Mouse (Mus musculus): ENCODE results near the gene Olfr1370. TPM values are rescaled to one million over a fixed set of nuclear protein-coding genes. Genes with fewer than 3 reads are reported as not detected.
A peak's percentile ranks its signal among the peaks of the same experiment; 100 is the strongest.

Gene Olfr1370
- total and polyA plus RNA-seq, 2 experiments from 2014 or later = not detected

DNA sequence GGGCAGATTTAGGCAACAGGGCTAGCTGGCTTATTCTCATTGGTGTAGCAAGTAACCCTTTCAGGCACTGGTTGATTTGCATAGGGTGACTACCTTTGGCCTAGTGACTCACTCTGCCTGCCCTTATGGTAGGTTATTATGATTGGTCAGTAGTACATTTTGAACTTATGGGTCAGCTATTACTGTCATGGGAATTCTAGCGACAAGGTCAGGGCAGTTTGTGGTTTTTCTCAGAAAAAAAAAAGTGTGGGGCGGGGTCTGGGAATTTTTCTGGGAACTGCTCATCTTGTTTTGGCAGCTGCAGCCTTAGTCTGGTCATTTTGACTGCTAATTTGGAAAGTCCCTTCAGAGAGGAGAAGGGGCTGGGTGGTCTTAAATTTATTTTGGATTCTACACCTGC is 8.7 kb downstream of the Olfr1370 start:
- ATAC-seq (ENCODE audit: insufficient read depth, low read depth) (no peak), DNase-seq (ENCODE audit: low spot score) (no peak)
- 71% methylated on average over 2 of the region's 2 CpGs for WGBS
- Histone ChIP-seq H3K36me3 (replicated peaks; ENCODE audit: control insufficient read depth, insufficient read depth, low read length) (no peaks in the 10 kb centered on the region), H3K27ac (ENCODE audit: low read depth) (no peak overlapping the region), H3K9me3 (replicated peaks; ENCODE audit: control insufficient read depth, low read length) (no peaks in the 10 kb centered on the region), H3K4me2 (ENCODE audit: low read depth, low read length) (no peak overlapping the region), H3K4me3 (ENCODE audit: low read depth, low read length) (no peak overlapping the region), H3K9ac (replicated peaks; ENCODE audit: low read depth, low read length) (no peak overlapping the region), H3K4me1 (ENCODE audit: control insufficient read depth, insufficient read depth) (no peaks in the 10 kb centered on the region), H3K27me3 (ENCODE audit: control insufficient read depth, insufficient read depth, low read length) (no peaks in the 10 kb centered on the region)
- TF ChIP-seq EP300 (IDR thresholded peaks at IDR 0.05; ENCODE audit: low read depth) (no peak), CTCF (IDR thresholded peaks at IDR 0.05; ENCODE audit: low read depth) (no peak)

DNA sequence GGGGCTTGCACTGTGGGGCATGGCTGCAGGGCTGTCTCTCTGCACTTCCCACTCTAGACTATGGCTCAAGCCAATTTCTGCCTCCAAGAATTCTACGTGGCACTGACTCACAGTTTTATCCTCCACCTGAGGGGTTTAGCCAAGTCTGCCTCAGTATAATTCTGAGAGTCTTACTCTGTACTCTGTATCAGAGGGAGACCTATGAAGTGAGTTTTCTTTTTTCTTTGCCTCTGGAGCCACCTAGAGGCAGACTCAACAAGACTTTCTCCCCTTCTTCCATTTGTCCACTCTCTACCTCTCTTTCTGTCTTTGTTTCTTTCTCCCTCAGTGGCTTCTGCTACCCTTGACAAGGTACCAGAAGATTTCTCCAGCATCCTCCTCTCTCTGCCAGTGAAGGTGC is 24.6 kb downstream of the Olfr1370 start:
- ATAC-seq (ENCODE audit: insufficient read depth, low read depth) (no peak), DNase-seq (ENCODE audit: low spot score) (no peak)
- Histone ChIP-seq H3K27ac (ENCODE audit: low read depth) (no peak overlapping the region), H3K4me2 (ENCODE audit: low read depth, low read length) (no peak overlapping the region), H3K4me1 (ENCODE audit: control insufficient read depth, insufficient read depth) (no peaks in the 10 kb centered on the region), H3K9ac (replicated peaks; ENCODE audit: low read depth, low read length) (no peak overlapping the region), H3K9me3 (replicated peaks; ENCODE audit: control insufficient read depth, low read length) (no peaks in the 10 kb centered on the region), H3K36me3 (replicated peaks; ENCODE audit: control insufficient read depth, insufficient read depth, low read length) (no peaks in the 10 kb centered on the region), H3K4me3 (ENCODE audit: low read depth, low read length) (no peak overlapping the region), H3K27me3 (ENCODE audit: control insufficient read depth, insufficient read depth, low read length) (no peaks in the 10 kb centered on the region)
- TF ChIP-seq EP300 (IDR thresholded peaks at IDR 0.05; ENCODE audit: low read depth) = no peak
- peak; percentile 34 for TF ChIP-seq CTCF (IDR thresholded peaks at IDR 0.05; ENCODE audit: low read depth)
- WGBS = 39% methylated on average over 1 of the region's 1 CpGs

- H3K4me1 ChIP-seq (ENCODE audit: control insufficient read depth, insufficient read depth) = no peaks in the 10 kb centered on the region
- no peak for ATAC-seq (ENCODE audit: insufficient read depth, low read depth)
- no peak for DNase-seq (ENCODE audit: low spot score)
- H3K4me2 ChIP-seq (ENCODE audit: low read depth, low read length) = no peak overlapping the region
- WGBS = 79% methylated on average over 2 of the region's 2 CpGs
- no peaks in the 10 kb centered on the region for H3K36me3 ChIP-seq (replicated peaks; ENCODE audit: control insufficient read depth, insufficient read depth, low read length)
- H3K27me3 ChIP-seq (ENCODE audit: control insufficient read depth, insufficient read depth, low read length) = no peaks in the 10 kb centered on the region
- H3K4me3 ChIP-seq (ENCODE audit: low read depth, low read length) = no peak overlapping the region
- no peaks in the 10 kb centered on the region for H3K9me3 ChIP-seq (replicated peaks; ENCODE audit: control insufficient read depth, low read length)
- H3K27ac ChIP-seq (ENCODE audit: low read depth) = no peak overlapping the region
- H3K9ac ChIP-seq (replicated peaks; ENCODE audit: low read depth, low read length) = no peak overlapping the region
- no peak for TF ChIP-seq CTCF (IDR thresholded peaks at IDR 0.05; ENCODE audit: low read depth)
- TF ChIP-seq EP300 (IDR thresholded peaks at IDR 0.05; ENCODE audit: low read depth) = no peak
Measured at GRCm38 (mm10) chr13:21040589-21041199, 34.1 kb downstream of the Olfr1370 start.

- Histone ChIP-seq H3K4me2 (ENCODE audit: low read depth, low read length) (no peak overlapping the region), H3K4me3 (ENCODE audit: low read depth, low read length) (no peak overlapping the region), H3K27me3 (ENCODE audit: control insufficient read depth, insufficient read depth, low read length) (no peaks in the 10 kb centered on the region), H3K36me3 (replicated peaks; ENCODE audit: control insufficient read depth, insufficient read depth, low read length) (no peaks in the 10 kb centered on the region), H3K9me3 (replicated peaks; ENCODE audit: control insufficient read depth, low read length) (no peaks in the 10 kb centered on the region), H3K27ac (ENCODE audit: low read depth) (no peak overlapping the region), H3K9ac (replicated peaks; ENCODE audit: low read depth, low read length) (no peak overlapping the region), H3K4me1 (ENCODE audit: control insufficient read depth, insufficient read depth) (no peaks in the 10 kb centered on the region)
- no peak for ATAC-seq (ENCODE audit: insufficient read depth, low read depth)
- no peak for TF ChIP-seq EP300 (IDR thresholded peaks at IDR 0.05; ENCODE audit: low read depth)
- no peak for TF ChIP-seq CTCF (IDR thresholded peaks at IDR 0.05; ENCODE audit: low read depth)
- no peak for DNase-seq (ENCODE audit: low spot score)
Measured at GRCm38 (mm10) chr13:21035981-21036380, 38.8 kb downstream of the Olfr1370 start.

- no peaks in the 10 kb centered on the region for H3K27me3 ChIP-seq (ENCODE audit: control insufficient read depth, insufficient read depth, low read length)
- H3K27ac ChIP-seq (ENCODE audit: low read depth) = no peak overlapping the region
- no peak overlapping the region for H3K4me3 ChIP-seq (ENCODE audit: low read depth, low read length)
- no peaks in the 10 kb centered on the region for H3K36me3 ChIP-seq (replicated peaks; ENCODE audit: control insufficient read depth, insufficient read depth, low read length)
- H3K4me1 ChIP-seq (ENCODE audit: control insufficient read depth, insufficient read depth) = no peaks in the 10 kb centered on the region
- DNase-seq (ENCODE audit: low spot score) = peak; percentile 53
- H3K9ac ChIP-seq (replicated peaks; ENCODE audit: low read depth, low read length) = no peak overlapping the region
- 66% methylated on average over 3 of the region's 3 CpGs for WGBS
- H3K4me2 ChIP-seq (ENCODE audit: low read depth, low read length) = no peak overlapping the region
- H3K9me3 ChIP-seq (replicated peaks; ENCODE audit: control insufficient read depth, low read length) = no peaks in the 10 kb centered on the region
- TF ChIP-seq CTCF (IDR thresholded peaks at IDR 0.05; ENCODE audit: low read depth) (peak; percentile 49), EP300 (IDR thresholded peaks at IDR 0.05; ENCODE audit: low read depth) (no peak)
- no peak for ATAC-seq (ENCODE audit: insufficient read depth, low read depth)
Measured at GRCm38 (mm10) chr13:21035011-21035410, 39.7 kb downstream of the Olfr1370 start.

DNA sequence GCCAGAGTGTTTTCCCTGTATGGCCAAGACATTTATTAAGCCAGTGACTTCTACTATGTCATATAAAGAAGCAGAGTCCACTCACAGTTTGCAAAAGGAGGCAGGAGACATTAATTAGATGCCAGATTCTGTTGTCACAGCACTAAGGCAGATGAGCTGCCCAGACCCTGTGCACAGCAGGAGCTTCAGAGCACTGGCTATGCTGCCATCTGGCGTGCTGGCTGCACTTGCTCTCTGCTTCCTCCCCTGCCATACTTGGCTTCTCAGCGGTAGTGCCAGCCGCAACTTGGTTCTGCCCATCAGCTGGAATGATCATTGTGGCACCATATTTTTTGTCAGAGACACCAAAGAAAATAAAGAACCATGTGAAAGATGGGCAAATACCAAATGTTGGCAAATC is 41.6 kb downstream of the Olfr1370 start:
- TF ChIP-seq CTCF (IDR thresholded peaks at IDR 0.05; ENCODE audit: low read depth) (no peak), EP300 (IDR thresholded peaks at IDR 0.05; ENCODE audit: low read depth) (no peak)
- ATAC-seq (ENCODE audit: insufficient read depth, low read depth) = no peak

More for the DNA sequence above, 41.6 kb downstream of the Olfr1370 start:
- Histone ChIP-seq H3K9ac (replicated peaks; ENCODE audit: low read depth, low read length) (no peak overlapping the region), H3K4me1 (ENCODE audit: control insufficient read depth, insufficient read depth) (no peaks in the 10 kb centered on the region), H3K4me3 (ENCODE audit: low read depth, low read length) (no peak overlapping the region), H3K27ac (ENCODE audit: low read depth) (no peak overlapping the region), H3K36me3 (replicated peaks; ENCODE audit: control insufficient read depth, insufficient read depth, low read length) (no peaks in the 10 kb centered on the region), H3K4me2 (ENCODE audit: low read depth, low read length) (no peak overlapping the region), H3K9me3 (replicated peaks; ENCODE audit: control insufficient read depth, low read length) (no peaks in the 10 kb centered on the region), H3K27me3 (ENCODE audit: control insufficient read depth, insufficient read depth, low read length) (no peaks in the 10 kb centered on the region)
- 62% methylated on average over 3 of the region's 3 CpGs for WGBS
- DNase-seq (ENCODE audit: low spot score) = no peak

Measured in heart, postnatal 0 days (tissue).